Mouse (Mus musculus) limb, embryonic 11.5 days (tissue): ENCODE measurements at regions not wholly inside any gene's neighbourhood (a gene's known extent, or its start where the extent isn't known, plus 50 kb on each side); places are given as distances from the start of the nearest gene placed in this dataset.

Source experiments
- ATAC-seq: fragments of 200-750 bp; cut with Nextera tagmentation; 2 replicates; pipeline ENCODE4 v1.8.0; 2017; ENCODE audit warnings: low read depth; ENCODE audit not compliant: insufficient number of reproducible peaks, low FRiP score, low TSS enrichment
- DNase-seq: peaks from one replicate; pipeline ENCODE4 v3.0.0-alpha.2; 2015; ENCODE audit warnings: low spot score
- H3K27ac ChIP-seq: fragments of 300-500 bp; sonication (generic); replicated peaks from 2 replicates; pipeline ENCODE4 v1.5.1; 2014; ENCODE audit warnings: low read depth, mild to moderate bottlenecking, low read length
- H3K27me3 ChIP-seq: fragments of 300-500 bp; sonication (generic); 2 replicates; pipeline ENCODE4 v1.6.1; 2014; ENCODE audit warnings: mild to moderate bottlenecking, low read length, mixed read lengths; ENCODE audit not compliant: control insufficient read depth, insufficient read depth
- H3K36me3 ChIP-seq: fragments of 300-500 bp; sonication (generic); 2 replicates; pipeline ENCODE4 v1.6.1; 2014; ENCODE audit warnings: mild to moderate bottlenecking, low read length, moderate library complexity, mixed read lengths; ENCODE audit not compliant: control insufficient read depth, insufficient read depth
- H3K4me1 ChIP-seq: fragments of 300-500 bp; sonication (generic); 2 replicates; pipeline ENCODE4 v1.6.1; 2014; ENCODE audit warnings: low read length, mixed read lengths; ENCODE audit not compliant: control insufficient read depth, insufficient read depth
- H3K4me2 ChIP-seq: fragments of 300-500 bp; sonication (generic); 2 replicates; pipeline ENCODE4 v1.6.1; 2014; ENCODE audit warnings: low read depth, mild to moderate bottlenecking, moderate library complexity; ENCODE audit not compliant: severe bottlenecking
- H3K4me3 ChIP-seq: fragments of 300-500 bp; sonication (generic); 2 replicates; pipeline ENCODE4 v1.5.1; 2014; ENCODE audit warnings: low read depth, low read length
- H3K9ac ChIP-seq: fragments of 300-500 bp; sonication (generic); 2 replicates; pipeline ENCODE4 v1.6.1; 2014; ENCODE audit warnings: mild to moderate bottlenecking, low read length
- H3K9me3 ChIP-seq: fragments of 300-500 bp; sonication (generic); 2 replicates; pipeline ENCODE4 v1.6.1; 2016; ENCODE audit warnings: low read length; ENCODE audit not compliant: control insufficient read depth
- WGBS: fragments of 180-500 bp; shearing (Covaris S2); extraction: QIAGEN DNeasy Blood & Tissue Kit; methylation state at CpG from one replicate; pipeline ENCODE4 v1.1.7; 2014; 5-methylcytosine and 5-hydroxymethylcytosine counted together

- no peaks in the 10 kb centered on the region for H3K36me3 ChIP-seq
- no peak overlapping the region for H3K9ac ChIP-seq
- 78% methylated on average over 4 of the region's 4 CpGs for WGBS
- no peak for DNase-seq
- ATAC-seq: no peak
- H3K4me2 ChIP-seq: no peak overlapping the region
- no peaks in the 10 kb centered on the region for H3K9me3 ChIP-seq
- no peak overlapping the region for H3K27ac ChIP-seq
- no peaks in the 10 kb centered on the region for H3K4me1 ChIP-seq
- no peaks in the 10 kb centered on the region for H3K27me3 ChIP-seq
- H3K4me3 ChIP-seq: no peak overlapping the region
Measured at GRCm38 (mm10) chr2:160044591-160044990, 289.4 kb downstream of the Gm826 start.

DNA sequence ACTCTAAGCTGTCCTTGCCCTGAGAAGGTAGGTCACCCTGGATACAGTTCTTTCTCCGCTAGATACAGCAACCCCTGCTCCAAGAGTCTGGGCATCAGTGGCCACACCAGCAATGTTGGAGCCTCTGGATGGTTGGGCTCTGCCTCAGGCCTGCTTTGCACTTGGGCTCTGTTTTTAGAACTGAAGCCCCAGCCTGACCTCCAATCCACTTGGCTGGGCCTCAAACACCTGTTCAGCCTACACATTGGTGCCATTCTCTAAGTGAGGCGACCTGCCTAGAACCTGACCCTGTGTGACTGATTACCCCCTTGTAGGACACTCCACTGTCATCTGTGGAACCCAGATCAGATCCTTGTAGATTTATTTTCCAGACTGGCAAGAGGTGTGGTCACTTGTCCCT is 289.8 kb downstream of the Gm826 start:
- no peak overlapping the region for H3K9ac ChIP-seq
- ATAC-seq (no peak), DNase-seq (no peak)
- no peaks in the 10 kb centered on the region for H3K4me1 ChIP-seq
- no peak overlapping the region for H3K4me3 ChIP-seq
- no peak overlapping the region for H3K27ac ChIP-seq
- H3K9me3 ChIP-seq: no peaks in the 10 kb centered on the region
- WGBS: 86% methylated on average over 2 of the region's 2 CpGs
- no peak overlapping the region for H3K4me2 ChIP-seq
- no peaks in the 10 kb centered on the region for H3K36me3 ChIP-seq
- no peaks in the 10 kb centered on the region for H3K27me3 ChIP-seq

DNA sequence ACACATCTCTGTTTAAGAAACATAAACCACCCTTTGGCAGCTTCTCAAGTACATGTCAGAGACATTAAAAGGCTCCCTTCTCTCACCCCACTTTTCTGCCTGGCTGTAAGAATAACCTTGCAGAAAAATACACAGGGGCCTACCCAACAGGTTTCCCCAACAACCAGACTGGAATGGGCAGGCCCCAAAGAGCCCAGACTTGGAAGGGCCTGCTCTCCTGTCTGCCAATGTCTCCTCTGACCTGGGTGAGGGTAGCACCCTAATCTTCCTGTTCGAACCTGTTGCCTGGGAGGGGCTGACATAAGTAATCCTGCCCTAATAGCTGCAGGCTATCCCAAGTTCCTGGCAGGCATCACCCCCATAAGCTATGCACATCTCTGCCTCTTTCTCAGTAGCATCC is 304.5 kb downstream of the Gm826 start:
- DNase-seq (no peak), ATAC-seq (no peak)
- 75% methylated on average over 1 of the region's 1 CpGs for WGBS
- Histone ChIP-seq H3K27me3 (no peaks in the 10 kb centered on the region), H3K4me2 (no peak overlapping the region), H3K27ac (no peak overlapping the region), H3K36me3 (no peaks in the 10 kb centered on the region), H3K9me3 (no peaks in the 10 kb centered on the region), H3K4me1 (no peaks in the 10 kb centered on the region), H3K4me3 (no peak overlapping the region), H3K9ac (no peak overlapping the region)

- Histone ChIP-seq H3K4me2 (no peak overlapping the region), H3K4me1 (no peaks in the 10 kb centered on the region), H3K4me3 (no peak overlapping the region), H3K9me3 (no peaks in the 10 kb centered on the region), H3K27ac (no peak overlapping the region), H3K27me3 (no peaks in the 10 kb centered on the region), H3K9ac (no peak overlapping the region), H3K36me3 (no peaks in the 10 kb centered on the region)
- WGBS: 78% methylated on average over 2 of the region's 2 CpGs
- ATAC-seq: no peak
- no peak for DNase-seq
Measured at GRCm38 (mm10) chr2:160028459-160028858, 305.5 kb downstream of the Gm826 start.

DNA sequence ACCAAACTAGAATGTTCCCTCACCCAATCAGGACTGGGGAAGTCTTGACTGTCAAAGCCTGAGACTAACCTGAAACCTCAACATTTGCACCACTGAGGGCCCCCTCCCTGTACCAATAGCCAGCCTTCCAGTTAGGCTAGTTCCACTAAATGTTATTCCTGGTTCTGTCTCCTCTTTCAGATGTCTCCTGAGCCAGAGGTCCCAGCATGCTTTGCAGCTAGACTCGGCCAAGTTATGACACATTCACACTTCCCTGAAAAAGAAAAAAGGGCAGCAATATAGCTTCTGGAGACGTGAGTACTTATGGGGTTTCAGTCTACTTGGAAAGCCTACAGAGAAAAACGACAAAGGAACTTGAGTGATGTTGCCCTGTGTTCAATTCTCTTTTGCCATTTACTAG is 308.1 kb downstream of the Gm826 start:
- H3K9me3 ChIP-seq: no peaks in the 10 kb centered on the region
- no peak overlapping the region for H3K9ac ChIP-seq
- ATAC-seq: no peak
- no peaks in the 10 kb centered on the region for H3K27me3 ChIP-seq
- no peaks in the 10 kb centered on the region for H3K36me3 ChIP-seq
- H3K4me2 ChIP-seq: no peak overlapping the region
- DNase-seq: no peak
- no peak overlapping the region for H3K27ac ChIP-seq
- H3K4me3 ChIP-seq: no peak overlapping the region
- no peaks in the 10 kb centered on the region for H3K4me1 ChIP-seq
- 80% methylated on average over 3 of the region's 3 CpGs for WGBS

- WGBS: 54% methylated on average over 4 of the region's 4 CpGs
- H3K4me3 ChIP-seq: no peak overlapping the region
- no peaks in the 10 kb centered on the region for H3K9me3 ChIP-seq
- no peak overlapping the region for H3K4me2 ChIP-seq
- no peaks in the 10 kb centered on the region for H3K36me3 ChIP-seq
- H3K9ac ChIP-seq: no peak overlapping the region
- H3K27ac ChIP-seq: no peak overlapping the region
- DNase-seq (no peak), ATAC-seq (no peak)
- H3K27me3 ChIP-seq: no peaks in the 10 kb centered on the region
- peaks cover 8% of the 10 kb centered on the region for H3K4me1 ChIP-seq
Measured at GRCm38 (mm10) chr2:160021541-160021940, 312.4 kb downstream of the Gm826 start.

GRCm38 (mm10) chr2:160020876-160021275 is 313.1 kb downstream of the Gm826 start:
- DNase-seq (no peak), ATAC-seq (no peak)
- Histone ChIP-seq H3K36me3 (no peaks in the 10 kb centered on the region), H3K4me1 (peaks cover 8% of the 10 kb centered on the region), H3K4me2 (no peak overlapping the region), H3K27me3 (no peaks in the 10 kb centered on the region), H3K4me3 (no peak overlapping the region), H3K9me3 (no peaks in the 10 kb centered on the region), H3K9ac (no peak overlapping the region), H3K27ac (no peak overlapping the region)
- 58% methylated on average over 2 of the region's 2 CpGs for WGBS

DNA sequence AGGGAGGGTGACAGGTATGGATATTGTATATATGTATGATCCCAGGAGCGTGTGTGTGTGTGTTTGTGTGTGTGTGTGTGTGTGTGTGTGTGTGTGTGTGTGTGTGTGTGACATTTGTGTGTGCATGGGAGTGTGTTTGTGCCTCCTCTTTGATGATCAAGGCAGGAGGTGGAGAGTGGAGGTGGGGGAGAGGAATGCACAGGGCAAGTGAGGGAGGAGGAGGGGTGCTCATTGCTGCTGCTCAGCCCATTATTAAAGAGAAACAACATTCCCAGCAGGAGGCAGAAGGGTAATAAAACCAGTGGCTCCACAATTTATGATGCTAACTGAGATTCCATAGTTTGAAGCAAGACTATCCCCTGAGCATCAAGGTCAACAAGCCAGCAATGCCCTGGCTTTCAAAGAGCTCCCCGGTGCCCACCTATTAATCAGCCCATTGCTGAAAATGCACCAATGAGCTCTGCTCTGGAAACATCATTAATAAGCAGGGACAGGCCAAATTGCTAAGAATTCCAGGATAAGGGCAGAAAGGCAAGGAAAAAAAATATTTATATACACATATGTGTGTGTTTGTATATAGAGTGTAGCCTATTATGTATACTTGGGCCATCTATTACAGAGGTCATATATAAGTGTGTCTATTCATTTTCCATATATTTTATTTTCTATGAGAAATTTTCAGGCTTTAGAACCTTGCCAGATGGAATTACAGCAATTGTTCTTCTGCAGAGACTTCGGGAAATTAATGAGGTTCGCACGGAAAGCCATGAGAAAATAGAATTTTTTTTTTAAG is 316.7 kb downstream of the Gm826 start:
- no peak for DNase-seq
- no peak overlapping the region for H3K27ac ChIP-seq

DNA sequence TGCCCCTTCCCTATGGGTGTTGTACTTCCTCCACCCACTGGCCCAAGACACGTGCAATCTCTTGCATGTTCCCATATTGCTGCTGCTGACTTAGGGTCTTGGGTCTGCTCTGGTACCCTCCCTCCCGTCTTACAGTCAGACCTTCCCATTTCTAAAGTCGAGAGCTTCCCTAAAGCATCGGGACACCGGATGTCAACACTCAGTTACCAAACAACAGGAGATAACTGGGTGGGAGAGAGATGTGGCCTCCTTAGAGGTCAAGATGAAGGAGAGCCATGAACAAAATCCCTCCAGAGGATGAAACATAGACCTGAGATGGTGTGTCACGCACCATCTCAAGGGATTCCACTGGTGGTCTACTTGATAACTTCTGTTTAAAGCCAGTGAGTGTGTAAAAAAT is 322.5 kb downstream of the Gm826 start:
- H3K4me3 ChIP-seq: no peak overlapping the region
- no peaks in the 10 kb centered on the region; the same call in 1 of the 2 replicates for H3K4me1 ChIP-seq
- no peak overlapping the region for H3K9ac ChIP-seq
- no peak for ATAC-seq
- H3K27me3 ChIP-seq: no peaks in the 10 kb centered on the region
- no peak overlapping the region for H3K4me2 ChIP-seq
- H3K27ac ChIP-seq: no peak overlapping the region
- WGBS: 91% methylated on average over 6 of the region's 6 CpGs
- DNase-seq: no peak
- H3K36me3 ChIP-seq: no peaks in the 10 kb centered on the region
- no peaks in the 10 kb centered on the region for H3K9me3 ChIP-seq

More for the DNA sequence above, 316.7 kb downstream of the Gm826 start:
- WGBS: 43% methylated on average over 5 of the region's 5 CpGs
- ATAC-seq: no peak
- H3K9me3 ChIP-seq: no peaks in the 10 kb centered on the region
- H3K4me2 ChIP-seq: no peak overlapping the region
- H3K9ac ChIP-seq: no peak overlapping the region
- no peak overlapping the region for H3K4me3 ChIP-seq
- H3K27me3 ChIP-seq: no peaks in the 10 kb centered on the region
- peaks cover 8% of the 10 kb centered on the region for H3K4me1 ChIP-seq
- no peaks in the 10 kb centered on the region for H3K36me3 ChIP-seq
